Mouse (Mus musculus) spleen, adult 12 weeks (tissue): ENCODE measurements around the gene Otub1.

Source experiments
- DNase-seq: peaks from one replicate; pipeline ENCODE4 v3.0.0; 2022; ENCODE audit warnings: low spot score

The Otub1 gene

GRCm38 (mm10) chr19:7176041-7176696 is 29.9 kb downstream of the Otub1 start:
- no peak for DNase-seq

GRCm38 (mm10) chr19:7172051-7172866 is 33.9 kb downstream of the Otub1 start:
- DNase-seq, result no peak

GRCm38 (mm10) chr19:7171447-7171846 is 34.7 kb downstream of the Otub1 start:
- no peak for DNase-seq

- DNase-seq, result no peak
These were observed 35.2 kb downstream of the Otub1 start for GRCm38 (mm10) chr19:7170916-7171315.

GRCm38 (mm10) chr19:7168423-7168822 is 37.7 kb downstream of the Otub1 start:
- DNase-seq, result no peak

- DNase-seq, result no peak
These were observed 39.3 kb downstream of the Otub1 start for GRCm38 (mm10) chr19:7166767-7167166.

GRCm38 (mm10) chr19:7166200-7166711 is 39.9 kb downstream of the Otub1 start:
- DNase-seq, result no peak

- DNase-seq, result no peak
These were observed 40.5 kb downstream of the Otub1 start for GRCm38 (mm10) chr19:7165509-7166199.

GRCm38 (mm10) chr19:7164820-7165323 is 41.2 kb downstream of the Otub1 start:
- no peak for DNase-seq

- DNase-seq, result no peak
These were observed 41.9 kb downstream of the Otub1 start for GRCm38 (mm10) chr19:7164238-7164637.

GRCm38 (mm10) chr19:7161064-7161463 is 45.1 kb downstream of the Otub1 start:
- no peak for DNase-seq

GRCm38 (mm10) chr19:7160151-7160906 is 45.8 kb downstream of the Otub1 start:
- DNase-seq, result no peak

- DNase-seq, result no peak
These were observed 48.4 kb downstream of the Otub1 start for GRCm38 (mm10) chr19:7157734-7158133.

- no peak for DNase-seq
These were observed 50.9 kb downstream of the Otub1 start for GRCm38 (mm10) chr19:7155196-7155595.

GRCm38 (mm10) chr19:7153232-7153631 is 52.9 kb downstream of the Otub1 start:
- no peak for DNase-seq

GRCm38 (mm10) chr19:7151927-7152653 is 54.0 kb downstream of the Otub1 start:
- no peak for DNase-seq

GRCm38 (mm10) chr19:7151300-7151926 is 54.7 kb downstream of the Otub1 start:
- no peak for DNase-seq

GRCm38 (mm10) chr19:7149158-7149685 is 56.9 kb downstream of the Otub1 start:
- no peak for DNase-seq

- DNase-seq, result no peak
These were observed 57.5 kb downstream of the Otub1 start for GRCm38 (mm10) chr19:7148541-7149085.
